Mouse (Mus musculus): ENCODE measurements at regions not wholly inside any gene's neighbourhood (a gene's known extent, or its start where the extent isn't known, plus 50 kb on each side); places are given as distances from the start of the nearest gene placed in this dataset.

GRCm38 (mm10) chr12:112415926-112416473 lies 73.2 kb upstream of the A530016L24Rik start:
- Histone ChIP-seq H3K36me3 (no peaks in the 10 kb centered on the region), H3K4me3 (no peak overlapping the region), H3K27me3 (ENCODE audit: low read depth, poor library complexity, severe bottlenecking) (peaks cover 9% of the 10 kb centered on the region), H3K27ac (replicated peaks) (no peak overlapping the region), H3K4me1 (peaks cover 10% of the 10 kb centered on the region), H3K9me3 (replicated peaks) (no peaks in the 10 kb centered on the region)
- WGBS = 90% methylated on average over 18 of the region's 18 CpGs
- no peak for DNase-seq (ENCODE audit: low spot score)

GRCm38 (mm10) chr12:112416537-112416936 lies 72.7 kb upstream of the A530016L24Rik start:
- Histone ChIP-seq H3K27ac (replicated peaks) (no peak overlapping the region), H3K4me1 (peaks cover 7% of the 10 kb centered on the region), H3K27me3 (ENCODE audit: low read depth, poor library complexity, severe bottlenecking) (peaks cover 9% of the 10 kb centered on the region), H3K36me3 (no peaks in the 10 kb centered on the region), H3K9me3 (replicated peaks) (no peaks in the 10 kb centered on the region), H3K4me3 (no peak overlapping the region)
- WGBS = 88% methylated on average over 13 of the region's 13 CpGs
- DNase-seq (ENCODE audit: low spot score) = no peak

- no peak for DNase-seq (ENCODE audit: low spot score)
These were observed 70.6 kb upstream of the A530016L24Rik start for GRCm38 (mm10) chr12:112418636-112419035.

GRCm38 (mm10) chr12:112422177-112422576 lies 67.1 kb upstream of the A530016L24Rik start:
- no peaks in the 10 kb centered on the region for H3K9me3 ChIP-seq (replicated peaks)
- 81% methylated on average over 9 of the region's 9 CpGs for WGBS
- no peaks in the 10 kb centered on the region for H3K36me3 ChIP-seq
- DNase-seq (ENCODE audit: low spot score) = no peak
- 0 out of 2 replicates have a peak, but pooled peaks cover 12% of the 10 kb centered on the region for H3K27me3 ChIP-seq (ENCODE audit: low read depth, poor library complexity, severe bottlenecking)
- H3K27ac ChIP-seq (replicated peaks) = no peak overlapping the region
- no peak overlapping the region for H3K4me3 ChIP-seq
- H3K4me1 ChIP-seq = peaks cover 14% of the 10 kb centered on the region

More at GRCm38 (mm10) chr12:112418636-112419035, 70.6 kb upstream of the A530016L24Rik start:
- no peak overlapping the region for H3K4me3 ChIP-seq
- no peaks in the 10 kb centered on the region for H3K9me3 ChIP-seq (replicated peaks)
- 0 out of 2 replicates have a peak, but pooled peaks cover 3% of the 10 kb centered on the region for H3K27me3 ChIP-seq (ENCODE audit: low read depth, poor library complexity, severe bottlenecking)
- 87% methylated on average over 12 of the region's 12 CpGs for WGBS
- peaks cover 6% of the 10 kb centered on the region; the same call in 1 of the 2 replicates for H3K4me1 ChIP-seq
- H3K36me3 ChIP-seq = no peaks in the 10 kb centered on the region
- H3K27ac ChIP-seq (replicated peaks) = no peak overlapping the region

GRCm38 (mm10) chr12:112424150-112424549 lies 65.1 kb upstream of the A530016L24Rik start:
- Histone ChIP-seq H3K27ac (replicated peaks) (no peak overlapping the region), H3K4me3 (no peak overlapping the region), H3K4me1 (peaks cover 19% of the 10 kb centered on the region), H3K27me3 (ENCODE audit: low read depth, poor library complexity, severe bottlenecking) (0 out of 2 replicates have a peak, but pooled peaks cover 12% of the 10 kb centered on the region), H3K36me3 (no peaks in the 10 kb centered on the region), H3K9me3 (replicated peaks) (no peaks in the 10 kb centered on the region)
- WGBS = 90% methylated on average over 6 of the region's 6 CpGs
- no peak for DNase-seq (ENCODE audit: low spot score)

GRCm38 (mm10) chr12:112426681-112427080 lies 62.6 kb upstream of the A530016L24Rik start:
- Histone ChIP-seq H3K36me3 (no peaks in the 10 kb centered on the region), H3K4me3 (no peak overlapping the region), H3K27me3 (ENCODE audit: low read depth, poor library complexity, severe bottlenecking) (0 out of 2 replicates have a peak, but pooled peaks cover 9% of the 10 kb centered on the region), H3K9me3 (replicated peaks) (no peaks in the 10 kb centered on the region), H3K27ac (replicated peaks) (no peak overlapping the region), H3K4me1 (peaks cover 36% of the 10 kb centered on the region)
- WGBS = 88% methylated on average over 9 of the region's 9 CpGs
- DNase-seq (ENCODE audit: low spot score) = no peak

GRCm38 (mm10) chr12:112430104-112430846 lies 59.0 kb upstream of the A530016L24Rik start:
- peak overlapping the region; percentile 28; the same call in 1 of the 2 replicates for H3K27ac ChIP-seq (replicated peaks)
- H3K4me1 ChIP-seq = peaks cover 56% of the 10 kb centered on the region
- H3K36me3 ChIP-seq = no peaks in the 10 kb centered on the region
- 0 out of 2 replicates have a peak, but pooled peaks cover 13% of the 10 kb centered on the region for H3K27me3 ChIP-seq (ENCODE audit: low read depth, poor library complexity, severe bottlenecking)
- 74% methylated on average over 22 of the region's 22 CpGs for WGBS
- DNase-seq (ENCODE audit: low spot score) = no peak
- H3K4me3 ChIP-seq = no peak overlapping the region
- no peaks in the 10 kb centered on the region for H3K9me3 ChIP-seq (replicated peaks)

GRCm38 (mm10) chr12:112433315-112433714 lies 55.9 kb upstream of the A530016L24Rik start:
- DNase-seq (ENCODE audit: low spot score) = peak; percentile 44
- Histone ChIP-seq H3K9me3 (replicated peaks) (no peaks in the 10 kb centered on the region), H3K27me3 (ENCODE audit: low read depth, poor library complexity, severe bottlenecking) (peaks cover 12% of the 10 kb centered on the region; the same call in 1 of the 2 replicates), H3K4me1 (peaks cover 59% of the 10 kb centered on the region), H3K4me3 (no peak overlapping the region), H3K36me3 (no peaks in the 10 kb centered on the region), H3K27ac (replicated peaks) (peak overlapping the region; percentile 43)
- 30% methylated on average over 12 of the region's 12 CpGs for WGBS

GRCm38 (mm10) chr12:112434673-112435294 lies 54.5 kb upstream of the A530016L24Rik start:
- Histone ChIP-seq H3K9me3 (replicated peaks) (no peaks in the 10 kb centered on the region), H3K36me3 (no peaks in the 10 kb centered on the region), H3K4me3 (no peak overlapping the region), H3K4me1 (peaks cover 50% of the 10 kb centered on the region), H3K27me3 (ENCODE audit: low read depth, poor library complexity, severe bottlenecking) (peaks cover 16% of the 10 kb centered on the region), H3K27ac (replicated peaks) (0 out of 2 replicates have a peak overlapping the region, but pooled peaks have one; percentile 52)
- no peak for DNase-seq (ENCODE audit: low spot score)
- WGBS = 83% methylated on average over 3 of the region's 3 CpGs

- Histone ChIP-seq H3K36me3 (no peaks in the 10 kb centered on the region), H3K27ac (replicated peaks) (0 out of 2 replicates have a peak overlapping the region, but pooled peaks have one; percentile 52), H3K4me3 (no peak overlapping the region), H3K9me3 (replicated peaks) (no peaks in the 10 kb centered on the region), H3K27me3 (ENCODE audit: low read depth, poor library complexity, severe bottlenecking) (peaks cover 21% of the 10 kb centered on the region), H3K4me1 (peaks cover 46% of the 10 kb centered on the region)
- no peak for DNase-seq (ENCODE audit: low spot score)
- 81% methylated on average over 21 of the region's 21 CpGs for WGBS
These were observed 53.7 kb upstream of the A530016L24Rik start for GRCm38 (mm10) chr12:112435295-112436110.

- no peak for DNase-seq (ENCODE audit: low spot score)
These were observed 52.2 kb upstream of the A530016L24Rik start for GRCm38 (mm10) chr12:112437046-112437445.

GRCm38 (mm10) chr12:112438206-112438605 lies 51.0 kb upstream of the A530016L24Rik start:
- DNase-seq (ENCODE audit: low spot score) = no peak
- 92% methylated on average over 8 of the region's 8 CpGs for WGBS
- peaks cover 36% of the 10 kb centered on the region for H3K4me1 ChIP-seq
- no peaks in the 10 kb centered on the region for H3K9me3 ChIP-seq (replicated peaks)
- no peak overlapping the region for H3K4me3 ChIP-seq
- peaks cover 29% of the 10 kb centered on the region for H3K27me3 ChIP-seq (ENCODE audit: low read depth, poor library complexity, severe bottlenecking)
- no peak overlapping the region for H3K27ac ChIP-seq (replicated peaks)
- H3K36me3 ChIP-seq = no peaks in the 10 kb centered on the region

More at GRCm38 (mm10) chr12:112437046-112437445, 52.2 kb upstream of the A530016L24Rik start:
- Histone ChIP-seq H3K27ac (replicated peaks) (no peak overlapping the region), H3K4me3 (no peak overlapping the region), H3K27me3 (ENCODE audit: low read depth, poor library complexity, severe bottlenecking) (peaks cover 29% of the 10 kb centered on the region), H3K9me3 (replicated peaks) (no peaks in the 10 kb centered on the region), H3K4me1 (peaks cover 47% of the 10 kb centered on the region), H3K36me3 (no peaks in the 10 kb centered on the region)
- WGBS = 65% methylated on average over 3 of the region's 3 CpGs

Data from midbrain, embryonic 10.5 days (tissue).